ENCODE assay signal across 26 mouse cellular contexts in the genomic region with DNA sequence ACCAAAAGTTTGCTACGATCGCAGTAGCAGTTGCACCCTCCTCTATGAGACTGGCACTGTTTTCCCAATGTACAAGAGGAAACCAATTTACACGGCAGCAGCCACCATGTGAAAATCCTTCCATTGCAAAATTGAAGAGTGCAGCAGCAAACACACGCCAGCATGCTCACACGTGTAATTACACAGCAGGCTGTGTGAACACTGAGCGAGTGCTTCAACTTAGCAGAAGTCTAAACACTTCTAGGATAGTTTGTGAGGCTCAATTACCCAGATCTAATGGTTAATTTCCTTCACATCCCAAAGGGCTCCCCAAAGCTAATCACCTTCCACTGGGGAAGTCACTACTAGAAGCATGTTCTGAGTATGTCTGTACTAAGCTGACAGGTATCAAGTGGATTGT.
A peak's percentile ranks its signal among the peaks of the same experiment; 100 is the strongest.
DNase-seq lines count a peak whose midpoint lies in the region; ATAC-seq and TF ChIP-seq lines count a peak whose summit lies in the region.
"Had no signal": no experiment of that assay in that cellular context is flagged by ENCODE, and none has a peak within 500 bp of the region (broad histone marks: within the 10 kb centered on the region; RNA-seq: fewer than 3 reads in every experiment).

No protein-coding gene starts in this region.

- no peak for TF ChIP-seq CTCF in hindbrain, postnatal 0 days (IDR thresholded peaks at IDR 0.05; ENCODE audit: low read depth)
- TF ChIP-seq CTCF in cortical plate, adult 2 months (IDR thresholded peaks at IDR 0.05; ENCODE audit: extremely low read depth, insufficient read depth, low read length): no peak

- no peaks in the 10 kb centered on the region for H3K36me3 ChIP-seq in embryonic facial prominence, embryonic 13.5 days
- H3K36me3 ChIP-seq in embryonic facial prominence, embryonic 10.5 days (replicated peaks): no peaks in the 10 kb centered on the region
- no peaks in the 10 kb centered on the region for H3K36me3 ChIP-seq in hindbrain, postnatal 0 days (ENCODE audit: insufficient read depth, low read length)
- no peaks in the 10 kb centered on the region for H3K36me3 ChIP-seq in hindbrain, embryonic 10.5 days
- H3K36me3 ChIP-seq in neural tube, embryonic 15.5 days: no peaks in the 10 kb centered on the region
- H3K36me3 ChIP-seq: heart, embryonic 13.5 days; hindbrain, embryonic 15.5 days; stomach, embryonic 15.5 days had no signal

- peaks cover 59% of the 10 kb centered on the region for H3K4me1 ChIP-seq in embryonic facial prominence, embryonic 13.5 days
- H3K4me1 ChIP-seq in embryonic facial prominence, embryonic 10.5 days: peaks cover 36% of the 10 kb centered on the region
- H3K4me1 ChIP-seq in hindbrain, postnatal 0 days (ENCODE audit: insufficient read depth, low read length): peaks cover 7% of the 10 kb centered on the region; the same call in 1 of the 2 replicates
- H3K4me1 ChIP-seq in hindbrain, embryonic 10.5 days (replicated peaks): peaks cover 14% of the 10 kb centered on the region
- H3K4me1 ChIP-seq in cortical plate, adult 2 months (ENCODE audit: control insufficient read depth, insufficient read depth, low read length): peaks cover 9% of the 10 kb centered on the region
- peaks cover 29% of the 10 kb centered on the region for H3K4me1 ChIP-seq in neural tube, embryonic 15.5 days

- no peaks in the 10 kb centered on the region for H3K27me3 ChIP-seq in embryonic facial prominence, embryonic 13.5 days
- no peaks in the 10 kb centered on the region for H3K27me3 ChIP-seq in embryonic facial prominence, embryonic 10.5 days (replicated peaks; ENCODE audit: low read depth, poor library complexity, severe bottlenecking)
- no peaks in the 10 kb centered on the region for H3K27me3 ChIP-seq in hindbrain, postnatal 0 days (ENCODE audit: insufficient read depth, low read length)
- no peaks in the 10 kb centered on the region for H3K27me3 ChIP-seq in hindbrain, embryonic 10.5 days (ENCODE audit: insufficient read depth, poor library complexity, severe bottlenecking)
- H3K27me3 ChIP-seq in neural tube, embryonic 15.5 days (replicated peaks): no peaks in the 10 kb centered on the region
- H3K27me3 ChIP-seq: heart, embryonic 13.5 days; hindbrain, embryonic 15.5 days; stomach, embryonic 15.5 days had no signal

- no peak for DNase-seq in embryonic facial prominence, embryonic 10.5 days (ENCODE audit: low spot score)
- DNase-seq in hindbrain, postnatal 0 days (ENCODE audit: low spot score): peak; percentile 27
- DNase-seq in hindbrain, embryonic 10.5 days (ENCODE audit: low spot score): no peak
- no peak for DNase-seq in adrenal gland, adult (ENCODE audit: inconsistent age in 2 of 2, low spot score in 1 of 2)
- DNase-seq: adrenal gland, postnatal 10 days; cerebellum, adult 8-10 months; cerebellum, postnatal 36 days; gastrocnemius, postnatal 25 days; heart, adult 2 months; heart, postnatal 14 days; kidney, adult 9 months; kidney, postnatal 25 days; liver, postnatal 0 days; right cerebral cortex, postnatal 4 days; thymus, postnatal 25 days had no signal

- H3K4me3 ChIP-seq in embryonic facial prominence, embryonic 13.5 days: no peak overlapping the region
- no peak overlapping the region for H3K4me3 ChIP-seq in embryonic facial prominence, embryonic 10.5 days
- H3K4me3 ChIP-seq in hindbrain, postnatal 0 days (ENCODE audit: low read length): no peak overlapping the region
- H3K4me3 ChIP-seq in hindbrain, embryonic 10.5 days: no peak overlapping the region
- no peak overlapping the region for H3K4me3 ChIP-seq in cortical plate, adult 2 months (ENCODE audit: insufficient read depth, low read length)
- no peak overlapping the region for H3K4me3 ChIP-seq in neural tube, embryonic 15.5 days (replicated peaks)
- H3K4me3 ChIP-seq: erythroblast, embryonic 14.5 days; heart, adult 2 months; heart, embryonic 13.5 days; hindbrain, embryonic 15.5 days; stomach, embryonic 15.5 days had no signal

- peak overlapping the region; percentile 3; the same call in 1 of the 2 replicates for H3K4me2 ChIP-seq in embryonic facial prominence, embryonic 13.5 days
- no peak overlapping the region for H3K4me2 ChIP-seq in hindbrain, postnatal 0 days (ENCODE audit: low read depth, low read length)
- no peak overlapping the region for H3K4me2 ChIP-seq in neural tube, embryonic 15.5 days
- H3K4me2 ChIP-seq: heart, embryonic 13.5 days; hindbrain, embryonic 15.5 days; stomach, embryonic 15.5 days had no signal

- no peaks in the 10 kb centered on the region for H3K9me3 ChIP-seq in embryonic facial prominence, embryonic 13.5 days
- no peaks in the 10 kb centered on the region for H3K9me3 ChIP-seq in embryonic facial prominence, embryonic 10.5 days
- no peaks in the 10 kb centered on the region for H3K9me3 ChIP-seq in hindbrain, postnatal 0 days (ENCODE audit: low read length)
- H3K9me3 ChIP-seq in hindbrain, embryonic 10.5 days: no peaks in the 10 kb centered on the region
- no peaks in the 10 kb centered on the region for H3K9me3 ChIP-seq in neural tube, embryonic 15.5 days (replicated peaks)
- H3K9me3 ChIP-seq: heart, embryonic 13.5 days; hindbrain, embryonic 15.5 days; stomach, embryonic 15.5 days had no signal

- 50% methylated on average over 6 of the region's 6 CpGs for WGBS in embryonic facial prominence, embryonic 13.5 days
- WGBS in embryonic facial prominence, embryonic 10.5 days: 73% methylated on average over 6 of the region's 6 CpGs
- WGBS in hindbrain, postnatal 0 days: 67% methylated on average over 6 of the region's 6 CpGs
- WGBS in hindbrain, embryonic 10.5 days: 93% methylated on average over 6 of the region's 6 CpGs
- 58% methylated on average over 6 of the region's 6 CpGs for WGBS in neural tube, embryonic 15.5 days

- no peak for TF ChIP-seq POLR2A in cortical plate, adult 2 months (IDR thresholded peaks at IDR 0.05; ENCODE audit: extremely low read depth, insufficient read depth, low read length)

- peak overlapping the region; percentile 48; the same call in 1 of the 2 replicates for H3K27ac ChIP-seq in embryonic facial prominence, embryonic 13.5 days
- no peak overlapping the region for H3K27ac ChIP-seq in embryonic facial prominence, embryonic 10.5 days (replicated peaks)
- H3K27ac ChIP-seq in hindbrain, postnatal 0 days: no peak overlapping the region
- no peak overlapping the region for H3K27ac ChIP-seq in hindbrain, embryonic 10.5 days
- 0 out of 2 replicates have a peak overlapping the region, but pooled peaks have one; percentile 15 for H3K27ac ChIP-seq in cortical plate, adult 2 months (ENCODE audit: insufficient read depth, low read length)
- no peak overlapping the region for H3K27ac ChIP-seq in neural tube, embryonic 15.5 days (replicated peaks)
- H3K27ac ChIP-seq: heart, adult 2 months; heart, embryonic 13.5 days; hindbrain, embryonic 15.5 days; macrophage; stomach, embryonic 15.5 days had no signal

- 0 out of 2 replicates have a peak overlapping the region, but pooled peaks have one; percentile 6 for H3K9ac ChIP-seq in embryonic facial prominence, embryonic 13.5 days
- no peak overlapping the region for H3K9ac ChIP-seq in hindbrain, postnatal 0 days (replicated peaks; ENCODE audit: low read length)
- no peak overlapping the region for H3K9ac ChIP-seq in neural tube, embryonic 15.5 days (replicated peaks)
- H3K9ac ChIP-seq: heart, embryonic 13.5 days; hindbrain, embryonic 15.5 days; liver, postnatal 0 days; stomach, embryonic 15.5 days had no signal

- ATAC-seq in embryonic facial prominence, embryonic 13.5 days (ENCODE audit: insufficient number of reproducible peaks, insufficient read depth, low FRiP score, low TSS enrichment, low read depth): no peak
- peak; percentile 38; the same call in 1 of the 2 replicates for ATAC-seq in hindbrain, postnatal 0 days
- ATAC-seq in neural tube, embryonic 15.5 days (ENCODE audit: low FRiP score): peak; percentile 46; the same call in 1 of the 2 replicates
- ATAC-seq: activated CD4-positive, CD25-positive, alpha-beta regulatory T cell, adult 4 months; intestine, embryonic 16.5 days; liver, postnatal 0 days; lung, postnatal 0 days had no signal

Comparison
In these comparisons a context has a peak if more than half of its experiments do, and no peak if none do; other contexts are left out.
1. H3K27ac ChIP-seq: peak in embryonic facial prominence, embryonic 13.5 days (single experiment) and cortical plate, adult 2 months (single experiment); none in embryonic facial prominence, embryonic 10.5 days (single experiment), hindbrain, postnatal 0 days (single experiment), hindbrain, embryonic 10.5 days (single experiment) and neural tube, embryonic 15.5 days (single experiment).